Mouse (Mus musculus) mouse embryonic stem cell (cell line): Measurements from ENCODE around the gene Tbc1d9b.
"Not testable (repeated sequence)": the region's sequence is repeated elsewhere in the genome, so short reads cannot be mapped to it uniquely, and the experiment has no call there.

ENCODE experiments used
- in situ Hi-C, 2 experiments: fragments of 300-500 bp; cut with MboI; formaldehyde crosslinking; loops; 1 replicate in 1 of 2; 3 replicates in 1 of 2; pipeline ENCODE4 v1.14.3; 2019 to 2020; ENCODE audit warnings: low sequenced_read_pairs in 2 of 2, low pct_unique_long_range_greater_than_20kb in 1 of 2, mixed read lengths in 1 of 2; ENCODE audit not compliant: unreplicated experiment in 1 of 2

Tbc1d9b gene

GRCm38 (mm10) chr11:50162338-50163050, 31.3 kb downstream of the Tbc1d9b start:
- in situ Hi-C loops = no loop called here

GRCm38 (mm10) chr11:50168352-50168751, 37.2 kb downstream of the Tbc1d9b start:
- in situ Hi-C loops = no loop called here

GRCm38 (mm10) chr11:50174111-50174729, 43.0 kb downstream of the Tbc1d9b start, which contains the start of gene Mrnip:
Mrnip (plus strand) TSS chr11:50174444.
- in situ Hi-C loops = not testable (repeated sequence)

GRCm38 (mm10) chr11:50174730-50175187, 43.6 kb downstream of the Tbc1d9b start:
- in situ Hi-C loops = no loop called here

- in situ Hi-C loops = no loop called here
Measured at GRCm38 (mm10) chr11:50176351-50176750, 45.2 kb downstream of the Tbc1d9b start.

GRCm38 (mm10) chr11:50177111-50177510, 45.9 kb downstream of the Tbc1d9b start:
- in situ Hi-C loops = no loop called here

- in situ Hi-C loops = no loop called here
Measured at GRCm38 (mm10) chr11:50178532-50179488, 47.6 kb downstream of the Tbc1d9b start.

- in situ Hi-C loops = no loop called here
Measured at GRCm38 (mm10) chr11:50180478-50181231, 49.5 kb downstream of the Tbc1d9b start.

GRCm38 (mm10) chr11:50182702-50183101, 51.5 kb downstream of the Tbc1d9b start:
- in situ Hi-C loops = no loop called here

GRCm38 (mm10) chr11:50184788-50185187, 53.6 kb downstream of the Tbc1d9b start:
- in situ Hi-C loops = no loop called here

GRCm38 (mm10) chr11:50188682-50189081, 57.5 kb downstream of the Tbc1d9b start:
- in situ Hi-C loops = no loop called here

GRCm38 (mm10) chr11:50190362-50190761, 59.2 kb downstream of the Tbc1d9b start:
- in situ Hi-C loops = no loop called here

- in situ Hi-C loops = no loop called here
Measured at GRCm38 (mm10) chr11:50192278-50192677, 61.1 kb downstream of the Tbc1d9b start.

GRCm38 (mm10) chr11:50194070-50194469, 62.9 kb downstream of the Tbc1d9b start:
- in situ Hi-C loops = no loop called here

GRCm38 (mm10) chr11:50194793-50195192, 63.6 kb downstream of the Tbc1d9b start:
- in situ Hi-C loops = no loop called here

GRCm38 (mm10) chr11:50197500-50197899, 66.3 kb downstream of the Tbc1d9b start:
- in situ Hi-C loops = no loop called here

GRCm38 (mm10) chr11:50198219-50198846, 67.1 kb downstream of the Tbc1d9b start:
- in situ Hi-C loops = no loop called here

- in situ Hi-C loops = no loop called here
Measured at GRCm38 (mm10) chr11:50198916-50199315, 67.7 kb downstream of the Tbc1d9b start.
